Mouse (Mus musculus) liver, embryonic 15.5 days (tissue): Measurements from ENCODE around the gene Pja2. TPM values are rescaled to one million over a fixed set of nuclear protein-coding genes. Genes with fewer than 3 reads are reported as not detected.
"Not testable (repeated sequence)": the region's sequence is repeated elsewhere in the genome, so short reads cannot be mapped to it uniquely, and the experiment has no call there.

Experiments
- ATAC-seq: fragments of 200-750 bp; cut with Nextera tagmentation; 2 replicates; pipeline ENCODE4 v1.8.0; 2017; ENCODE audit warnings: moderate number of reproducible peaks, mild to moderate bottlenecking, moderate library complexity; ENCODE audit not compliant: insufficient read depth
- H3K27ac ChIP-seq: fragments of 300-500 bp; sonication (generic); replicated peaks from 2 replicates; pipeline ENCODE4 v1.5.1; 2015; ENCODE audit warnings: mild to moderate bottlenecking, inconsistent platforms
- H3K27me3 ChIP-seq: fragments of 300-500 bp; sonication (generic); 2 replicates; pipeline ENCODE4 v1.6.1; 2015; ENCODE audit warnings: mild to moderate bottlenecking, inconsistent platforms
- H3K36me3 ChIP-seq: fragments of 300-500 bp; sonication (generic); replicated peaks from 2 replicates; pipeline ENCODE4 v1.6.1; 2015; ENCODE audit warnings: moderate library complexity, mild to moderate bottlenecking, inconsistent platforms
- H3K4me1 ChIP-seq: fragments of 300-500 bp; sonication (generic); replicated peaks from 2 replicates; pipeline ENCODE4 v1.6.1; 2015; ENCODE audit warnings: inconsistent platforms
- H3K4me2 ChIP-seq: fragments of 300-500 bp; sonication (generic); 2 replicates; pipeline ENCODE4 v1.6.1; 2015; ENCODE audit warnings: moderate library complexity, mild to moderate bottlenecking, inconsistent platforms
- H3K4me3 ChIP-seq: fragments of 300-500 bp; sonication (generic); replicated peaks from 2 replicates; pipeline ENCODE4 v1.5.1; 2015; ENCODE audit warnings: mild to moderate bottlenecking, inconsistent platforms
- H3K9ac ChIP-seq: fragments of 300-500 bp; sonication (generic); 2 replicates; pipeline ENCODE4 v1.6.1; 2015; ENCODE audit warnings: moderate library complexity, mild to moderate bottlenecking, inconsistent platforms
- H3K9me3 ChIP-seq: fragments of 300-500 bp; sonication (generic); replicated peaks from 2 replicates; pipeline ENCODE4 v1.6.1; 2016; ENCODE audit warnings: inconsistent platforms
- WGBS: fragments of 180-500 bp; shearing (Covaris S2); methylation state at CpG from one replicate; pipeline ENCODE4 v1.1.7; 2015; ENCODE audit warnings: mixed read lengths; ENCODE audit not compliant: insufficient replicate concordance; 5-methylcytosine and 5-hydroxymethylcytosine counted together
- polyA plus RNA-seq: library from polyadenylated mRNA; unstranded; fragments of >200 nt; fragmentation: Nextera tagmentation; extraction: Ambion mirVana; gene quantifications from 2 replicates; pipeline ENCODE4 v1.2.1, GENCODE M21; 2015

The Pja2 gene
- polyA plus RNA-seq, 1 experiment from 2014 or later, result 15.4 TPM

- not testable (repeated sequence) for H3K27me3 ChIP-seq, H3K4me1 ChIP-seq, ATAC-seq, H3K4me3 ChIP-seq, H3K4me2 ChIP-seq, H3K9ac ChIP-seq, H3K27ac ChIP-seq, H3K9me3 ChIP-seq
- WGBS, result 80% methylated on average over 3 of the region's 3 CpGs
- peaks cover 36% of the 10 kb centered on the region for H3K36me3 ChIP-seq
Observed at GRCm38 (mm10) chr17:64281368-64281767, 50.3 kb downstream of the Pja2 start.

- no peaks in the 10 kb centered on the region for H3K27me3 ChIP-seq
- H3K4me2 ChIP-seq, result no peak overlapping the region
- no peaks in the 10 kb centered on the region for H3K9me3 ChIP-seq
- H3K27ac ChIP-seq, result no peak overlapping the region
- H3K4me1 ChIP-seq, result no peaks in the 10 kb centered on the region
- H3K4me3 ChIP-seq, result no peak overlapping the region
- H3K36me3 ChIP-seq, result peaks cover 9% of the 10 kb centered on the region; the same call in 1 of the 2 replicates
- WGBS, result 66% methylated on average over 9 of the region's 9 CpGs
- ATAC-seq, result no peak
- H3K9ac ChIP-seq, result no peak overlapping the region
Observed at GRCm38 (mm10) chr17:64277649-64278212, 54.0 kb downstream of the Pja2 start.

- H3K9me3 ChIP-seq, result no peaks in the 10 kb centered on the region
- no peaks in the 10 kb centered on the region for H3K27me3 ChIP-seq
- no peak for ATAC-seq
- H3K27ac ChIP-seq, result no peak overlapping the region
- no peak overlapping the region for H3K4me2 ChIP-seq
- no peak overlapping the region for H3K4me3 ChIP-seq
- 75% methylated on average over 5 of the region's 5 CpGs for WGBS
- H3K9ac ChIP-seq, result no peak overlapping the region
- no peaks in the 10 kb centered on the region for H3K4me1 ChIP-seq
- H3K36me3 ChIP-seq, result 0 out of 2 replicates have a peak, but pooled peaks cover 4% of the 10 kb centered on the region
Observed at GRCm38 (mm10) chr17:64276666-64277065, 55.0 kb downstream of the Pja2 start.

GRCm38 (mm10) chr17:64275188-64275587 is 56.5 kb downstream of the Pja2 start:
- no peak overlapping the region for H3K9ac ChIP-seq
- no peak overlapping the region for H3K27ac ChIP-seq
- 62% methylated on average over 4 of the region's 4 CpGs for WGBS
- no peaks in the 10 kb centered on the region for H3K9me3 ChIP-seq
- H3K4me3 ChIP-seq, result no peak overlapping the region
- H3K4me2 ChIP-seq, result no peak overlapping the region
- H3K36me3 ChIP-seq, result 0 out of 2 replicates have a peak, but pooled peaks cover 4% of the 10 kb centered on the region
- H3K27me3 ChIP-seq, result no peaks in the 10 kb centered on the region
- no peak for ATAC-seq
- H3K4me1 ChIP-seq, result no peaks in the 10 kb centered on the region

GRCm38 (mm10) chr17:64274341-64275105 is 57.2 kb downstream of the Pja2 start:
- no peak overlapping the region for H3K27ac ChIP-seq
- H3K4me1 ChIP-seq, result no peaks in the 10 kb centered on the region
- 0 out of 2 replicates have a peak, but pooled peaks cover 4% of the 10 kb centered on the region for H3K36me3 ChIP-seq
- no peak overlapping the region for H3K4me3 ChIP-seq
- 53% methylated on average over 10 of the region's 10 CpGs for WGBS
- ATAC-seq, result no peak; the same call in 1 of the 2 replicates
- H3K9ac ChIP-seq, result no peak overlapping the region
- H3K27me3 ChIP-seq, result no peaks in the 10 kb centered on the region
- H3K9me3 ChIP-seq, result no peaks in the 10 kb centered on the region
- H3K4me2 ChIP-seq, result no peak overlapping the region

GRCm38 (mm10) chr17:64260571-64260970 is 71.1 kb downstream of the Pja2 start:
- ATAC-seq, result no peak
- Histone ChIP-seq H3K4me3 (no peak overlapping the region), H3K4me1 (no peaks in the 10 kb centered on the region), H3K36me3 (no peaks in the 10 kb centered on the region), H3K9ac (no peak overlapping the region), H3K27ac (no peak overlapping the region), H3K4me2 (no peak overlapping the region), H3K9me3 (no peaks in the 10 kb centered on the region), H3K27me3 (no peaks in the 10 kb centered on the region)
- WGBS, result 47% methylated on average over 1 of the region's 1 CpGs

GRCm38 (mm10) chr17:64248246-64248645 is 83.5 kb downstream of the Pja2 start:
- Histone ChIP-seq H3K27me3 (no peaks in the 10 kb centered on the region), H3K4me2 (no peak overlapping the region), H3K9ac (no peak overlapping the region), H3K27ac (no peak overlapping the region), H3K4me1 (no peaks in the 10 kb centered on the region; the same call in 1 of the 2 replicates), H3K9me3 (no peaks in the 10 kb centered on the region), H3K36me3 (no peaks in the 10 kb centered on the region), H3K4me3 (no peak overlapping the region)
- ATAC-seq, result no peak
- 45% methylated on average over 3 of the region's 3 CpGs for WGBS

- H3K27ac ChIP-seq, result no peak overlapping the region
- H3K4me2 ChIP-seq, result no peak overlapping the region
- no peaks in the 10 kb centered on the region for H3K36me3 ChIP-seq
- 43% methylated on average over 12 of the region's 12 CpGs for WGBS
- H3K9me3 ChIP-seq, result no peaks in the 10 kb centered on the region
- no peak overlapping the region for H3K4me3 ChIP-seq
- no peak overlapping the region for H3K9ac ChIP-seq
- ATAC-seq, result no peak
- H3K4me1 ChIP-seq, result no peaks in the 10 kb centered on the region; the same call in 1 of the 2 replicates
- H3K27me3 ChIP-seq, result no peaks in the 10 kb centered on the region
Observed at GRCm38 (mm10) chr17:64242898-64243297, 88.8 kb downstream of the Pja2 start.

- Histone ChIP-seq H3K9ac (no peak overlapping the region), H3K27ac (no peak overlapping the region)
Observed at GRCm38 (mm10) chr17:64242310-64242859, 89.3 kb downstream of the Pja2 start.

GRCm38 (mm10) chr17:64241544-64242292 is 90.0 kb downstream of the Pja2 start:
- Histone ChIP-seq H3K4me2 (no peak overlapping the region), H3K9ac (no peak overlapping the region), H3K4me1 (no peaks in the 10 kb centered on the region; the same call in 1 of the 2 replicates), H3K36me3 (no peaks in the 10 kb centered on the region), H3K4me3 (no peak overlapping the region), H3K27me3 (no peaks in the 10 kb centered on the region), H3K27ac (no peak overlapping the region), H3K9me3 (no peaks in the 10 kb centered on the region)
- 65% methylated on average over 11 of the region's 11 CpGs for WGBS
- no peak for ATAC-seq

More at GRCm38 (mm10) chr17:64242310-64242859, 89.3 kb downstream of the Pja2 start:
- H3K4me3 ChIP-seq, result no peak overlapping the region
- no peaks in the 10 kb centered on the region; the same call in 1 of the 2 replicates for H3K4me1 ChIP-seq
- no peak for ATAC-seq
- no peak overlapping the region for H3K4me2 ChIP-seq
- no peaks in the 10 kb centered on the region for H3K9me3 ChIP-seq
- 59% methylated on average over 9 of the region's 9 CpGs for WGBS
- H3K36me3 ChIP-seq, result no peaks in the 10 kb centered on the region
- no peaks in the 10 kb centered on the region for H3K27me3 ChIP-seq

- Histone ChIP-seq H3K27me3 (no peaks in the 10 kb centered on the region), H3K4me1 (no peaks in the 10 kb centered on the region), H3K4me2 (no peak overlapping the region), H3K9me3 (no peaks in the 10 kb centered on the region), H3K36me3 (no peaks in the 10 kb centered on the region), H3K9ac (no peak overlapping the region), H3K4me3 (no peak overlapping the region), H3K27ac (no peak overlapping the region)
- 37% methylated on average over 4 of the region's 4 CpGs for WGBS
- no peak for ATAC-seq
Observed at GRCm38 (mm10) chr17:64232134-64232533, 99.6 kb downstream of the Pja2 start.
